Mouse (Mus musculus): Measurements from ENCODE around the gene Sirt5.

DNA sequence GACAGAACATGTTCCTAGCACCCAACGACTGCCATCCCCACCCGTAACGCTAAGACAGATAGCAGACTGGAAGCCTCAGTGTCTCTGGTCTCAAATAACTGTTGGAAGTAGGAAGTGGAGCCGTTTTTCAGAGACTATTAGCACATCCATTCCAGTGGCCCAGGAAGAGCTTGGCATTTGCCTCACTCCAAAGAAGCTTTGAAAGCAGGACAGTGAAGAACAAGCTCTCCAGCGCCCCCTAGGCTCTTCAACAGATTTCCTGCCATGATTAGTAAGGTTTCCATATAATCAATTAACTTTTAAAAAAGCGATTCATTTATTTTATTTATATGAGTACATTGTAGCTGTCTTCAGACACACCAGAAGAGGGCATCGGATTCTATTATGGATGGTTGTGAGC lies 32.7 kb upstream of the Sirt5 start:
- 0 out of 2 replicates have a peak, but pooled peaks have one; percentile 9 for TF ChIP-seq CTCF (IDR thresholded peaks at IDR 0.05; ENCODE audit: low read depth, low read length)
- no peak for TF ChIP-seq GATA1 (IDR thresholded peaks at IDR 0.05; ENCODE audit: borderline replicate concordance, low read length)
- TF ChIP-seq TAL1 (conservative IDR thresholded peaks at IDR 0.05; ENCODE audit: low read depth, low read length), result no peak
